ENCODE assay signal across 8 mouse cellular contexts in genomic region chr6:149308956-149309932, GRCm38 (mm10). TPM values are rescaled to one million over a fixed set of nuclear protein-coding genes. Genes with fewer than 3 reads are reported as not detected.
A peak's percentile ranks its signal among the peaks of the same experiment; 100 is the strongest.
DNase-seq lines count a peak whose midpoint lies in the region; ATAC-seq and TF ChIP-seq lines count a peak whose summit lies in the region.

TSS of gene Resf1 (plus strand) at chr6:149309414.

- peak; percentile 77 for DNase-seq in c-Kit-positive CD71-positive TER-119-positive erythroid progenitor cells, embryonic 14.5 days (ENCODE audit: low spot score)
- DNase-seq in heart, postnatal 14 days, result peak; percentile 92 to 95
- peak; percentile 88 for DNase-seq in layer of hippocampus, adult 11-12 months (ENCODE audit: low spot score)
- DNase-seq in lung, adult 18-20 months, result peak; percentile 89 to 92
- DNase-seq in testis, postnatal 14 days (ENCODE audit: low spot score), result peak; percentile 84

- peak within 1 kb of the TSS; percentile 99 for H3K27ac ChIP-seq in forebrain, embryonic 13.5 days
- peak within 1 kb of the TSS; percentile 99 for H3K27ac ChIP-seq in neural tube, embryonic 15.5 days (replicated peaks)

- H3K4me3 ChIP-seq in E14TG2a.4 (replicated peaks; ENCODE audit: low read length), result peak within 1 kb of the TSS; percentile 89
- H3K4me3 ChIP-seq in forebrain, embryonic 13.5 days, result peak within 1 kb of the TSS; percentile 85
- peak within 1 kb of the TSS; percentile 97 for H3K4me3 ChIP-seq in neural tube, embryonic 15.5 days (replicated peaks)

- H3K4me2 ChIP-seq in forebrain, embryonic 13.5 days, result peak within 1 kb of the TSS; percentile 65
- H3K4me2 ChIP-seq in neural tube, embryonic 15.5 days, result peak within 1 kb of the TSS; percentile 59

- no peaks in the 10 kb centered on the region for H3K27me3 ChIP-seq in E14TG2a.4 (ENCODE audit: insufficient read depth, low read length)
- H3K27me3 ChIP-seq in forebrain, embryonic 13.5 days, result no peaks in the 10 kb centered on the region
- no peaks in the 10 kb centered on the region for H3K27me3 ChIP-seq in neural tube, embryonic 15.5 days (replicated peaks)

- no peak for TF ChIP-seq CTCF in E14TG2a.4 (conservative IDR thresholded peaks at IDR 0.05; ENCODE audit: low read length)

- peaks cover 40% of the 10 kb centered on the region for H3K36me3 ChIP-seq in E14TG2a.4 (ENCODE audit: insufficient read depth, low read length)
- H3K36me3 ChIP-seq in forebrain, embryonic 13.5 days (ENCODE audit: poor library complexity, severe bottlenecking), result peaks cover 18% of the 10 kb centered on the region
- peaks cover 13% of the 10 kb centered on the region; the same call in 1 of the 2 replicates for H3K36me3 ChIP-seq in neural tube, embryonic 15.5 days

- intact Hi-C loops in heart, postnatal 14 days (cut with DNase I), result loop anchor here (5.0 kb wide), 3 partner anchors 68 to 1097 kb away; partner anchors contain the start of genes Amn1 and Ergic2

- WGBS in forebrain, embryonic 13.5 days, result 6% methylated on average over 60 of the region's 61 CpGs
- 4% methylated on average over 59 of the region's 61 CpGs for WGBS in neural tube, embryonic 15.5 days

- peaks cover 12% of the 10 kb centered on the region for H3K9me3 ChIP-seq in E14TG2a.4 (ENCODE audit: low read length)
- H3K9me3 ChIP-seq in forebrain, embryonic 13.5 days (replicated peaks), result no peaks in the 10 kb centered on the region
- H3K9me3 ChIP-seq in neural tube, embryonic 15.5 days (replicated peaks), result no peaks in the 10 kb centered on the region

- H3K4me1 ChIP-seq in E14TG2a.4 (replicated peaks; ENCODE audit: low read depth, low read length), result peaks cover 57% of the 10 kb centered on the region
- H3K4me1 ChIP-seq in forebrain, embryonic 13.5 days, result peaks cover 17% of the 10 kb centered on the region
- peaks cover 20% of the 10 kb centered on the region for H3K4me1 ChIP-seq in neural tube, embryonic 15.5 days

- H3K9ac ChIP-seq in forebrain, embryonic 13.5 days, result peak within 1 kb of the TSS; percentile 97
- peak within 1 kb of the TSS; percentile 99 for H3K9ac ChIP-seq in neural tube, embryonic 15.5 days (replicated peaks)

- peak; percentile 99 for ATAC-seq in forebrain, embryonic 13.5 days
- ATAC-seq in neural tube, embryonic 15.5 days (ENCODE audit: low FRiP score), result peak; percentile 99

RNA-seq across cellular contexts. Expression of gene Resf1, which starts in this region (rescaled TPM):
- 39.7 and 45.3 TPM in 2 replicates for polyA plus RNA-seq in forebrain, embryonic 13.5 days (2015; fragmentation: Nextera tagmentation; extraction: Ambion mirVana)
- total RNA-seq in heart, postnatal 14 days (2021), result 10 to 100 TPM; 32.8 to 38.6 TPM
- 25.5 and 34.4 TPM in 2 replicates for polyA plus RNA-seq in neural tube, embryonic 15.5 days (2015; fragmentation: Nextera tagmentation; extraction: Ambion mirVana)

Comparison
In these comparisons a context has a peak if more than half of its experiments do, and no peak if none do; other contexts are left out.
1. Peak in every context shown above with its lines: DNase-seq, ATAC-seq, H3K4me3 ChIP-seq and H3K27ac ChIP-seq.